Mouse (Mus musculus) liver, adult 2 months (tissue): ENCODE data around the gene Kif5a. TPM values are rescaled to one million over a fixed set of nuclear protein-coding genes. Genes with fewer than 3 reads are reported as not detected.

ENCODE experiments used
- DNase-seq: peaks from one replicate; pipeline ENCODE4 v3.0.0-alpha.2; 2011; ENCODE audit warnings: low read depth, low spot score; ENCODE audit errors: extremely low read depth
- H3K27ac ChIP-seq: fragments of 200-500 bp; replicated peaks from 2 replicates; pipeline ENCODE4 v1.5.1; 2012; ENCODE audit warnings: low read depth, mild to moderate bottlenecking, control low read depth, inconsistent platforms, low read length; ENCODE audit not compliant: insufficient read depth
- H3K27me3 ChIP-seq: fragments of 200-500 bp; 2 replicates; pipeline ENCODE4 v1.6.1; 2012; ENCODE audit warnings: mild to moderate bottlenecking, moderate library complexity, low read length, inconsistent platforms; ENCODE audit not compliant: control insufficient read depth, insufficient read depth
- H3K36me3 ChIP-seq: fragments of 200-500 bp; 2 replicates; pipeline ENCODE4 v1.6.1; 2012; ENCODE audit warnings: low read length, inconsistent platforms; ENCODE audit not compliant: control insufficient read depth, insufficient read depth
- H3K4me1 ChIP-seq: fragments of 200-500 bp; 2 replicates; pipeline ENCODE4 v1.6.1; 2011; ENCODE audit warnings: low read length; ENCODE audit not compliant: control insufficient read depth, insufficient read depth
- H3K4me3 ChIP-seq: fragments of 200-500 bp; 2 replicates; pipeline ENCODE4 v1.5.1; 2011; ENCODE audit warnings: low read depth, mild to moderate bottlenecking, control low read depth, low read length, moderate library complexity; ENCODE audit not compliant: insufficient read depth
- H3K79me2 ChIP-seq: fragments of 200-500 bp; 2 replicates; pipeline ENCODE4 v1.6.1; 2012; ENCODE audit warnings: inconsistent platforms, mild to moderate bottlenecking, low read length, moderate library complexity; ENCODE audit not compliant: control insufficient read depth, insufficient read depth
- H3K9ac ChIP-seq: fragments of 200-500 bp; 2 replicates; pipeline ENCODE4 v1.6.1; 2012; ENCODE audit warnings: low read depth, mild to moderate bottlenecking, control low read depth, inconsistent platforms, low read length
- CTCF ChIP-seq: fragments of 200-500 bp; IDR thresholded peaks from 2 replicates; pipeline ENCODE4 v1.5.1; 2011; ENCODE audit warnings: low read depth, low read length, control low read depth
- POLR2A ChIP-seq: fragments of 200-500 bp; IDR thresholded peaks from 2 replicates; pipeline ENCODE4 v1.6.1; 2011; ENCODE audit warnings: low read length, control low read depth; ENCODE audit not compliant: insufficient read depth; ENCODE audit errors: extremely low read depth
- WGBS: fragments of 180-500 bp; shearing (Covaris S2); methylation state at CpG from one replicate; pipeline ENCODE4 v1.1.7; 2018; 5-methylcytosine and 5-hydroxymethylcytosine counted together
- polyA plus RNA-seq: library from polyadenylated mRNA; depleted of rRNA; stranded (reverse); fragments of >200 nt; gene quantifications from 2 replicates; pipeline ENCODE4 v1.2.3, GENCODE M21; 2012
- total RNA-seq: library from RNA; depleted of rRNA; stranded (reverse); fragments of >200 nt; gene quantifications from 2 replicates; pipeline ENCODE4 v1.2.3, GENCODE M21; 2014

Kif5a gene
- total and polyA plus RNA-seq, 2 experiments = 0.55 to 10.7 TPM

DNA sequence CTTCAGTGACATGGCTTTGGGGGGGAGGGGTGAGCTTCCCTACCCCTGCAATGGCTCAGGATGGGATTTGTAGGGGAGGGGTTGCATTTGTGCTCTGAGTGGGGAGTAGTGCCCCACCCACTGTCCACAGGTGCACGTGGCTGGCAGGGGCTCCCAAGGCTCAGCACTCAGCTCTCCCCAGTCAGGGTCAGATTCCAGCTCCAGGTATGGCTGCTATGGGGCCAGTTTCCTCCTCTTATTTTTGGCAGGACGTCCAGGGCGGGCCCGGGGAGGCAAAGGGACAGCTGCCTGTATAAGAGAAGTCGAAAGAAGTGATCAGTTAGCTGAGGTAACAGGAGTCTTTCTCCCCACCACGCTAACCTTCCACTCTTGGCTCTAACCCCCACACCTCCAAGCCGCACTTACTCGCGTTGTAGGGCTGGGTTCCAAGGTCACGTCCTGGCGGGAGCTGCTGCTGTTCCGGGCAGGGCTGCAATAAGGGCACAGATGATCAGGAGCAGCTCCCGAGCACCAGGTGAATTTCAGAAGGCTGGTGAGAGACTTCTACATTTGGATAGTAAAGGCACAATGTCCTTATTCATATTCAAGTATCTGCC, 19.6 kb upstream of the Kif5a start:
- peaks cover 43% of the 10 kb centered on the region for H3K36me3 ChIP-seq
- H3K79me2 ChIP-seq = peaks cover 19% of the 10 kb centered on the region; the same call in 1 of the 2 replicates
- H3K27ac ChIP-seq = peak overlapping the region; percentile 22; the same call in 1 of the 2 replicates
- WGBS = 31% methylated on average over 13 of the region's 13 CpGs
- DNase-seq = peak; percentile 60
- peaks cover 13% of the 10 kb centered on the region for H3K4me1 ChIP-seq
- TF ChIP-seq CTCF = no peak
- no peak for TF ChIP-seq POLR2A
- no peaks in the 10 kb centered on the region for H3K27me3 ChIP-seq
- H3K4me3 ChIP-seq = no peak overlapping the region
- no peak overlapping the region for H3K9ac ChIP-seq

GRCm38 (mm10) chr10:127281316-127281715, 18.2 kb upstream of the Kif5a start:
- no peak overlapping the region for H3K27ac ChIP-seq
- TF ChIP-seq CTCF (no peak), POLR2A (no peak)
- H3K27me3 ChIP-seq = no peaks in the 10 kb centered on the region
- no peak for DNase-seq
- H3K79me2 ChIP-seq = peaks cover 6% of the 10 kb centered on the region; the same call in 1 of the 2 replicates
- no peak overlapping the region for H3K4me3 ChIP-seq
- H3K9ac ChIP-seq = no peak overlapping the region
- no peaks in the 10 kb centered on the region for H3K4me1 ChIP-seq
- H3K36me3 ChIP-seq = peaks cover 54% of the 10 kb centered on the region
- whole genome bisulfite sequencing = 68% methylated on average over 8 of the region's 8 CpGs

GRCm38 (mm10) chr10:127279730-127280129, 16.6 kb upstream of the Kif5a start:
- Histone ChIP-seq H3K79me2 (no peaks in the 10 kb centered on the region), H3K4me3 (no peak overlapping the region), H3K36me3 (peaks cover 65% of the 10 kb centered on the region), H3K27me3 (no peaks in the 10 kb centered on the region), H3K9ac (no peak overlapping the region), H3K27ac (no peak overlapping the region), H3K4me1 (no peaks in the 10 kb centered on the region)
- no peak for DNase-seq
- 0 out of 2 replicates have a peak, but pooled peaks have one; percentile 12 for TF ChIP-seq CTCF
- no peak for TF ChIP-seq POLR2A
- 91% methylated on average over 2 of the region's 2 CpGs for WGBS

- Histone ChIP-seq H3K36me3 (peaks cover 38% of the 10 kb centered on the region), H3K9ac (no peak overlapping the region), H3K27ac (no peak overlapping the region), H3K27me3 (no peaks in the 10 kb centered on the region), H3K79me2 (no peaks in the 10 kb centered on the region), H3K4me1 (no peaks in the 10 kb centered on the region; the same call in 1 of the 2 replicates), H3K4me3 (no peak overlapping the region)
- TF ChIP-seq CTCF (no peak), POLR2A (no peak)
- DNase-seq = no peak
- 89% methylated on average over 11 of the region's 11 CpGs for WGBS
Observed at GRCm38 (mm10) chr10:127274261-127275022, 11.3 kb upstream of the Kif5a start.

DNA sequence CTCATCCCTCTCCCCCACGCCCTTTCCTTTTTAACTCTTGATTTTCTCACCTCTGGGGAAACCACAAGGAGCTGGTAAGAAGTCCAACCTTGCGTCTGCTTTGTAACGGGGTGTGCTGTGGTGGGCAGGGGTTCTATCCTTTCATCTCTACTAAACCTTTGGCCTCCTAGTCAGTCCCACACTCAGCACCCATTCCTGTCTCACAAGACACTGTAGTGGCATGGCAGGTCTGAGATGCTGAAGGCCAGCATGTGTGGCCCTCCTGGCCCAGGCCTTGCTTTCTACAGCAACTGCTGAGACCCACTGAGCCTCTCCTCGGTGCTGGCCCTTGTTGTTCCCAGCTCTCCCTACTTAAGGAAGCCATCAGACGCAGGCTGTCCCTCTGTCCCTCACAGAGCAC, 9.2 kb upstream of the Kif5a start:
- Histone ChIP-seq H3K79me2 (peaks cover 9% of the 10 kb centered on the region; the same call in 1 of the 2 replicates), H3K36me3 (peaks cover 29% of the 10 kb centered on the region), H3K4me1 (peaks cover 3% of the 10 kb centered on the region), H3K9ac (no peak overlapping the region), H3K27ac (no peak overlapping the region), H3K4me3 (no peak overlapping the region), H3K27me3 (no peaks in the 10 kb centered on the region)
- DNase-seq = no peak
- TF ChIP-seq CTCF = no peak
- TF ChIP-seq POLR2A = no peak
- WGBS = 95% methylated on average over 5 of the region's 5 CpGs

- Histone ChIP-seq H3K27ac (no peak overlapping the region), H3K36me3 (peaks cover 12% of the 10 kb centered on the region; the same call in 1 of the 2 replicates), H3K4me1 (peaks cover 7% of the 10 kb centered on the region), H3K27me3 (no peaks in the 10 kb centered on the region), H3K79me2 (peaks cover 19% of the 10 kb centered on the region; the same call in 1 of the 2 replicates), H3K9ac (no peak overlapping the region), H3K4me3 (no peak overlapping the region)
- 97% methylated on average over 4 of the region's 4 CpGs for WGBS
- TF ChIP-seq CTCF (no peak), POLR2A (no peak)
- DNase-seq = no peak
Observed at GRCm38 (mm10) chr10:127269884-127270283, 6.7 kb upstream of the Kif5a start.
